Mouse (Mus musculus): ENCODE results near the gene Mup5. TPM values are rescaled to one million over a fixed set of nuclear protein-coding genes. Genes with fewer than 3 reads are reported as not detected.
"Not testable (repeated sequence)": the region's sequence is repeated elsewhere in the genome, so short reads cannot be mapped to it uniquely, and the experiment has no call there.

Mup5 gene
- polyA plus RNA-seq, 2 experiments, result not detected

DNA sequence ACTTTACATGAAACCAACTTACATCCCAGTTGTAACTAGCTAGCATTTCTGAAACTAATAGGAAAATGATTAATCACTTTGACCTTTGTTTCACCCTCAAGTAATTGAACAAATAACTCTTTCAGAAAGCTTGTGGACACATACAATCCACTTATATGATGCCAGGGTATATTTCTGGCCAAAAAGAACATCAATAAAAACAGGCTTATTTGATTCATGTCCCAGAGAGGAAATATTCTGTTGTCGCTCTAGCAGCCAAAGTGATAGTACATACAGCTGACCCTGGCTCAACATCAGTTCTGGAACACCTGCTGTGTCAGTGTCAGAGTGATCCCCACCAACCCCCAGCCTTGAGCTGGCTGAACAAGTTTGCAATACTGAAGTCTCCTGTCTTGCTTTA is 50.8 kb downstream of the Mup5 start:
- DNase-seq (ENCODE audit: low spot score); H3K9ac ChIP-seq (ENCODE audit: low read depth, low read length, severe bottlenecking); H3K9me3 ChIP-seq (ENCODE audit: control insufficient read depth, low read length); H3K27ac ChIP-seq (replicated peaks; ENCODE audit: low read depth, low read length); H3K4me2 ChIP-seq (replicated peaks; ENCODE audit: low read depth, low read length, severe bottlenecking); H3K36me3 ChIP-seq (ENCODE audit: control insufficient read depth, insufficient read depth, low read length); H3K4me1 ChIP-seq (ENCODE audit: control insufficient read depth, insufficient read depth, low read length); H3K27me3 ChIP-seq (ENCODE audit: control insufficient read depth, insufficient read depth, low read length); ATAC-seq (ENCODE audit: low FRiP score, low read depth); H3K4me3 ChIP-seq (replicated peaks; ENCODE audit: low read length): not testable (repeated sequence)
- 71% methylated on average over 1 of the region's 1 CpGs for WGBS

DNA sequence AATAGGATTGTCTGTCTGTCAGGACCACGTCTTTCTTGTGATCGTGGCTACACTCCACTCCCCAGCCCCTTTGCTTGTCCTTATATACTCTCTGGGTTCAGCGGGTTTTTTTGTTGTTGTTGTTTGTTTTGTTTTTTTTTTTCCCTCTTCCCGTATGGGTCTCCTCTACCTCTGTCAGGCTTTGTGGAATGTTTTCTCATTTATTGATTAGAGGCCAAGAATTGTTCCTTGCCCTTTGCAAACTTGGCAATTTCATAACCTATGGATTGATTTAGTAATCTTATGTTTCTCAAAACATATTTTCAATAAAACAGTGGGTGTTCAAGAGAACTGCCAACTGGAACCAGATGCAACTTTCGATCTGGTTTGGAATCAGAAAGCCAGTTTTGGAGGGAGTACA is 52.9 kb downstream of the Mup5 start, which contains the start of gene Mup19:
Mup19 (minus strand) TSS at position 101 of the 400 bp plus-strand sequence.
- not testable (repeated sequence) for H3K27ac ChIP-seq (replicated peaks; ENCODE audit: low read depth, low read length); ATAC-seq (ENCODE audit: low FRiP score, low read depth); H3K9ac ChIP-seq (ENCODE audit: low read depth, low read length, severe bottlenecking); H3K27me3 ChIP-seq (ENCODE audit: control insufficient read depth, insufficient read depth, low read length); H3K4me2 ChIP-seq (replicated peaks; ENCODE audit: low read depth, low read length, severe bottlenecking); H3K4me1 ChIP-seq (ENCODE audit: control insufficient read depth, insufficient read depth, low read length); DNase-seq (ENCODE audit: low spot score); H3K4me3 ChIP-seq (replicated peaks; ENCODE audit: low read length); H3K9me3 ChIP-seq (ENCODE audit: control insufficient read depth, low read length); H3K36me3 ChIP-seq (ENCODE audit: control insufficient read depth, insufficient read depth, low read length)
- 75% methylated on average over 1 of the region's 5 CpGs for WGBS

Other genes with a start within 250 kb of the Mup5 start
- 0.06 TPM in 1 of 2 replicates, not detected in the other for gene Mup17, start 239.4 kb downstream of the Mup5 start, polyA plus RNA-seq (2012; rRNA removed)
- gene Mup17, start 239.4 kb downstream of the Mup5 start, polyA plus RNA-seq (2014; fragmentation: Nextera tagmentation; extraction: Ambion mirVana), result 0.25 and 1.2 TPM in 2 replicates
- 0.10 TPM in 1 of 2 replicates, not detected in the other for gene Mup18, start 161.1 kb downstream of the Mup5 start, polyA plus RNA-seq (2012; rRNA removed)
- gene Mup18, start 161.1 kb downstream of the Mup5 start, polyA plus RNA-seq (2014; fragmentation: Nextera tagmentation; extraction: Ambion mirVana), result 2.6 TPM in 1 of 2 replicates, not detected in the other
- gene Mup19, start 53.0 kb downstream of the Mup5 start, polyA plus RNA-seq (2012; rRNA removed), result not detected in 2 replicates
- gene Mup19, start 53.0 kb downstream of the Mup5 start, polyA plus RNA-seq (2014; fragmentation: Nextera tagmentation; extraction: Ambion mirVana), result 0.41 and 0.57 TPM in 2 replicates
- gene Mup20, start 218.9 kb upstream of the Mup5 start, polyA plus RNA-seq (2012; rRNA removed), result not detected in 2 replicates
- not detected in 2 replicates for gene Mup20, start 218.9 kb upstream of the Mup5 start, polyA plus RNA-seq (2014; fragmentation: Nextera tagmentation; extraction: Ambion mirVana)